Mouse (Mus musculus): ENCODE data around the gene Rbm28.

The Rbm28 gene

GRCm38 (mm10) chr6:29206006-29206405 lies 41.2 kb upstream of the Rbm28 start:
- TF ChIP-seq NANOG (IDR thresholded peaks at IDR 0.05; ENCODE audit: borderline replicate concordance, low read length), result no peak
- no peak for TF ChIP-seq CTCF (conservative IDR thresholded peaks at IDR 0.05; ENCODE audit: low read length)
- no peak for TF ChIP-seq POU5F1 (IDR thresholded peaks at IDR 0.05; ENCODE audit: borderline replicate concordance, low read length)
- peaks cover 12% of the 10 kb centered on the region for H3K27me3 ChIP-seq (ENCODE audit: insufficient read depth, low read length)

GRCm38 (mm10) chr6:29204932-29205614 lies 40.3 kb upstream of the Rbm28 start:
- Histone ChIP-seq H3K4me1 (replicated peaks; ENCODE audit: low read depth, low read length) (peaks cover 45% of the 10 kb centered on the region), H3K27me3 (ENCODE audit: insufficient read depth, low read length) (peaks cover 11% of the 10 kb centered on the region), H3K9me3 (ENCODE audit: low read length) (no peaks in the 10 kb centered on the region), H3K4me3 (replicated peaks; ENCODE audit: low read length) (peak overlapping the region; percentile 60), H3K36me3 (ENCODE audit: insufficient read depth, low read length) (peaks cover 57% of the 10 kb centered on the region)
- no peak for TF ChIP-seq POU5F1 (IDR thresholded peaks at IDR 0.05; ENCODE audit: borderline replicate concordance, low read length)
- no peak for TF ChIP-seq NANOG (IDR thresholded peaks at IDR 0.05; ENCODE audit: borderline replicate concordance, low read length)
- TF ChIP-seq CTCF (conservative IDR thresholded peaks at IDR 0.05; ENCODE audit: low read length), result peak; percentile 99

More at GRCm38 (mm10) chr6:29206006-29206405, 41.2 kb upstream of the Rbm28 start:
- Histone ChIP-seq H3K4me3 (replicated peaks; ENCODE audit: low read length) (no peak overlapping the region), H3K4me1 (replicated peaks; ENCODE audit: low read depth, low read length) (peaks cover 52% of the 10 kb centered on the region), H3K36me3 (ENCODE audit: insufficient read depth, low read length) (peaks cover 51% of the 10 kb centered on the region), H3K9me3 (ENCODE audit: low read length) (no peaks in the 10 kb centered on the region)

- Histone ChIP-seq H3K36me3 (ENCODE audit: insufficient read depth, low read length) (peaks cover 55% of the 10 kb centered on the region), H3K9me3 (ENCODE audit: low read length) (no peaks in the 10 kb centered on the region), H3K4me1 (replicated peaks; ENCODE audit: low read depth, low read length) (peaks cover 50% of the 10 kb centered on the region), H3K27me3 (ENCODE audit: insufficient read depth, low read length) (peaks cover 18% of the 10 kb centered on the region), H3K4me3 (replicated peaks; ENCODE audit: low read length) (peak overlapping the region; percentile 60; the same call in 1 of the 2 replicates)
- TF ChIP-seq CTCF (conservative IDR thresholded peaks at IDR 0.05; ENCODE audit: low read length), result no peak
- no peak for TF ChIP-seq NANOG (IDR thresholded peaks at IDR 0.05; ENCODE audit: borderline replicate concordance, low read length)
- no peak for TF ChIP-seq POU5F1 (IDR thresholded peaks at IDR 0.05; ENCODE audit: borderline replicate concordance, low read length)
Measured at GRCm38 (mm10) chr6:29203861-29204585, 39.2 kb upstream of the Rbm28 start.

DNA sequence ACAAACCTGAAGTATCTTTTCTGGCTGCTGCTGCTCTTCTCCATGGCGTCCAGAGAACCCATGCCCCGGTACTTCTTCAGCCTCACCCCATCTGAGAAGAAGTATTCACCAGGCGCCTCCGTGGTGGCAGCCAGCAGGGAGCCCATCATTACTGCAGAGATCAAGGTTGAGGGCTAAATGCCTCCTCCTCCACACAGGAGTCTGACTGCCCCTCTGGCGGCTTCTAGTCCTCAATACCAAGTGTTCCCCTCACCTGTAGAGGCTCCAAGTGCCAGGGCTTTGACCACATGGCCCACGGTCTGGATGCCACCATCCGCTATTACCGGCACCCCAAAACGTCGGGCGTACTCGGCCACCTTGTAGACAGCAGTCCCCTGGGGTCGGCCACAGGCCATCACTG lies 38.3 kb upstream of the Rbm28 start:
- Histone ChIP-seq H3K9me3 (ENCODE audit: low read length) (no peaks in the 10 kb centered on the region), H3K4me1 (replicated peaks; ENCODE audit: low read depth, low read length) (peaks cover 56% of the 10 kb centered on the region), H3K4me3 (replicated peaks; ENCODE audit: low read length) (peak overlapping the region; percentile 27), H3K27me3 (ENCODE audit: insufficient read depth, low read length) (peaks cover 20% of the 10 kb centered on the region), H3K36me3 (ENCODE audit: insufficient read depth, low read length) (peaks cover 52% of the 10 kb centered on the region)
- TF ChIP-seq POU5F1 (IDR thresholded peaks at IDR 0.05; ENCODE audit: borderline replicate concordance, low read length) (no peak), NANOG (IDR thresholded peaks at IDR 0.05; ENCODE audit: borderline replicate concordance, low read length) (no peak), CTCF (conservative IDR thresholded peaks at IDR 0.05; ENCODE audit: low read length) (no peak)

GRCm38 (mm10) chr6:29201988-29202387 lies 37.2 kb upstream of the Rbm28 start:
- Histone ChIP-seq H3K36me3 (ENCODE audit: insufficient read depth, low read length) (peaks cover 47% of the 10 kb centered on the region), H3K9me3 (ENCODE audit: low read length) (no peaks in the 10 kb centered on the region), H3K4me3 (replicated peaks; ENCODE audit: low read length) (no peak overlapping the region), H3K4me1 (replicated peaks; ENCODE audit: low read depth, low read length) (peaks cover 56% of the 10 kb centered on the region), H3K27me3 (ENCODE audit: insufficient read depth, low read length) (peaks cover 31% of the 10 kb centered on the region)
- TF ChIP-seq CTCF (conservative IDR thresholded peaks at IDR 0.05; ENCODE audit: low read length), result no peak
- TF ChIP-seq NANOG (IDR thresholded peaks at IDR 0.05; ENCODE audit: borderline replicate concordance, low read length), result no peak
- TF ChIP-seq POU5F1 (IDR thresholded peaks at IDR 0.05; ENCODE audit: borderline replicate concordance, low read length), result no peak

DNA sequence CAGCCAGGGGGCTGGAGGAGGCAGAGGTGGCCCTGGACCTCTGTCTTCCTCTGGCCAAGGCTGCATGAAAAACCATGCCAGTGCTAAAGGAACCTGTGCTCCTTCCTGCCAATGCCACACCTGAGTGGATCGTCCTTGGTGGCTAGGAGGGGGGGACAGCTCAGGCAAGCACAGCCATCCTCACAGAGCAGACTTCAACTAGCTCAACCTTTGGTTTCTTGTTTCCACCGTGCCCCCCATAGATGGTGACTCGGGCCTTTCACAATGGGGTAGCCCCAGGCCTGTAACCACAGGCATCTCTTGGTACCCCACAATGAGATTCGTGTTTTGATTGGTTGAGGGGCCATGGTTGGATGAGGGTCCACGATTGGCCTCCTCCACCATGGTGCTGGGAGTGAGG lies 36.5 kb upstream of the Rbm28 start:
- H3K4me3 ChIP-seq (replicated peaks; ENCODE audit: low read length), result no peak overlapping the region
- no peak for TF ChIP-seq CTCF (conservative IDR thresholded peaks at IDR 0.05; ENCODE audit: low read length)
- no peak for TF ChIP-seq NANOG (IDR thresholded peaks at IDR 0.05; ENCODE audit: borderline replicate concordance, low read length)
- H3K27me3 ChIP-seq (ENCODE audit: insufficient read depth, low read length), result peaks cover 34% of the 10 kb centered on the region
- peaks cover 42% of the 10 kb centered on the region for H3K36me3 ChIP-seq (ENCODE audit: insufficient read depth, low read length)
- no peaks in the 10 kb centered on the region for H3K9me3 ChIP-seq (ENCODE audit: low read length)
- H3K4me1 ChIP-seq (replicated peaks; ENCODE audit: low read depth, low read length), result peaks cover 56% of the 10 kb centered on the region

DNA sequence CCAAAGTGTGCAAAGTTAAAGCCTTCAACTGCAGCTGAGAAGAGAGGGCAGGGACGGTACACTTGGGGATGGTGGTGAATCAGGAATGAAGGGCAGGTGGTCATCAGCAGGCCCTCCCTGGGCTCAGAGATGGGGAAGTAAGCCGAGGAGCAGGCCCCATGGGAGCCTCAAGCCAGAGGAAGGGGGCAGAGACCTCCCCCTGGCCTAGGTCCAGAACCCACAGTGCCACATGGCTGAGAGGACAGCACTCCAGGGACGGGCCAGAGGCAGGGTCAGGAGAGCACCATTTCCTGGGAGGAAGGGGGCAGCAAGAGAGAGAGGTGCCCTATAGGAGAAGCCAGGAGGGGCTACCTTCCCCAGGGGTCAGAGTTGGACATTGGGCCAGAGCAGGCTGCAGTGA lies 35.7 kb upstream of the Rbm28 start:
- peaks cover 35% of the 10 kb centered on the region for H3K36me3 ChIP-seq (ENCODE audit: insufficient read depth, low read length)
- TF ChIP-seq CTCF (conservative IDR thresholded peaks at IDR 0.05; ENCODE audit: low read length) (no peak), POU5F1 (IDR thresholded peaks at IDR 0.05; ENCODE audit: borderline replicate concordance, low read length) (no peak), NANOG (IDR thresholded peaks at IDR 0.05; ENCODE audit: borderline replicate concordance, low read length) (no peak)
- peaks cover 41% of the 10 kb centered on the region for H3K27me3 ChIP-seq (ENCODE audit: insufficient read depth, low read length)
- H3K4me3 ChIP-seq (replicated peaks; ENCODE audit: low read length), result no peak overlapping the region
- H3K4me1 ChIP-seq (replicated peaks; ENCODE audit: low read depth, low read length), result peaks cover 52% of the 10 kb centered on the region
- no peaks in the 10 kb centered on the region for H3K9me3 ChIP-seq (ENCODE audit: low read length)

DNA sequence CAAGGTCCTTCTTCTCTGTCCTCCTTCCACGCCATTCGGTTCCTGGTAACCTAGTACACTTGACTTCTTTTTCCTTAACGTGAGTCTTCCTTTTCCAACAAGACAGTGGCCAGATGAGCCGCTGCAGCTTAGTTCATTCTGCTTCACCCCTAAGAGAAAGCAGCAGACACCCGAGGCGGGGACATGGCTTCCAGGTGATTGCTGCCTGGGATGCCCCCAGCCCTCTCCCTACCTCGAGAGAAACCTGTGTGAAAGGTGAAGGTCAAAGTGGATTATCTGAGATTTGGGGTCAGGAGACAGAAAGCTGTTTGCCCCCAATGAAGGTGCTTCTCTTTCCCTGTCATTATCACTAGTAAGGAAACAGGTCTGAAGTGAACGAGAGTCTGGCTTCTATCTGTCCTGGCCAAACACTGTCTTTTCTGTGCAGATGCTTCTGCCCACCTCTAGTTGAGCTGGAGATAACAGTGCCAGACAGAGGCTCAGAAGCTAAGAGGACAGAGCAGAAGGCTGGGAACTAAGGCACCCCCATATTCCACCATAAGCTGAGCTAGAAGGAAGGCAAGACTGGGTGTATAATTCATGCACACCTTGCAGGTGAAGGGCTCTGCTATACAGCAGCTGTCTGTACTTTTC lies 34.5 kb upstream of the Rbm28 start:
- Histone ChIP-seq H3K36me3 (ENCODE audit: insufficient read depth, low read length) (peaks cover 31% of the 10 kb centered on the region), H3K4me1 (replicated peaks; ENCODE audit: low read depth, low read length) (peaks cover 45% of the 10 kb centered on the region), H3K9me3 (ENCODE audit: low read length) (no peaks in the 10 kb centered on the region), H3K4me3 (replicated peaks; ENCODE audit: low read length) (peak overlapping the region; percentile 68), H3K27me3 (ENCODE audit: insufficient read depth, low read length) (peaks cover 45% of the 10 kb centered on the region)
- TF ChIP-seq NANOG (IDR thresholded peaks at IDR 0.05; ENCODE audit: borderline replicate concordance, low read length) (no peak), POU5F1 (IDR thresholded peaks at IDR 0.05; ENCODE audit: borderline replicate concordance, low read length) (no peak), CTCF (conservative IDR thresholded peaks at IDR 0.05; ENCODE audit: low read length) (no peak)

Data from E14TG2a.4 (cell line).